In genomic region chr6:101518904-101519701, GRCm38 (mm10) we compare ENCODE assay signal across 10 mouse cellular contexts.
DNase-seq lines count a peak whose midpoint lies in the region; ATAC-seq and TF ChIP-seq lines count a peak whose summit lies in the region.
"Had no signal": no experiment of that assay in that cellular context is flagged by ENCODE, and none has a peak within 500 bp of the region (broad histone marks: within the 10 kb centered on the region; RNA-seq: fewer than 3 reads in every experiment).

No protein-coding gene starts in this region.

- H3K4me3 ChIP-seq in hindbrain, postnatal 0 days (ENCODE audit: low read length) = no peak overlapping the region
- no peak overlapping the region for H3K4me3 ChIP-seq in hindbrain, embryonic 12.5 days
- H3K4me3 ChIP-seq in intestine, embryonic 15.5 days (replicated peaks) = no peak overlapping the region
- H3K4me3 ChIP-seq in limb, embryonic 15.5 days = no peak overlapping the region
- H3K4me3 ChIP-seq: forebrain, embryonic 13.5 days had no signal

- no peaks in the 10 kb centered on the region for H3K4me1 ChIP-seq in hindbrain, postnatal 0 days (ENCODE audit: insufficient read depth, low read length)
- peaks cover 7% of the 10 kb centered on the region; the same call in 1 of the 2 replicates for H3K4me1 ChIP-seq in hindbrain, embryonic 12.5 days
- peaks cover 8% of the 10 kb centered on the region for H3K4me1 ChIP-seq in intestine, embryonic 15.5 days (replicated peaks)
- peaks cover 11% of the 10 kb centered on the region for H3K4me1 ChIP-seq in limb, embryonic 15.5 days
- H3K4me1 ChIP-seq: forebrain, embryonic 13.5 days had no signal

- no peak overlapping the region for H3K4me2 ChIP-seq in hindbrain, postnatal 0 days (ENCODE audit: low read depth, low read length)
- H3K4me2 ChIP-seq in hindbrain, embryonic 12.5 days (replicated peaks) = no peak overlapping the region
- H3K4me2 ChIP-seq in intestine, embryonic 15.5 days (replicated peaks) = no peak overlapping the region; the same call in 1 of the 2 replicates
- H3K4me2 ChIP-seq in limb, embryonic 15.5 days = no peak overlapping the region
- H3K4me2 ChIP-seq: forebrain, embryonic 13.5 days had no signal

- no peak overlapping the region for H3K27ac ChIP-seq in hindbrain, postnatal 0 days
- no peak overlapping the region for H3K27ac ChIP-seq in hindbrain, embryonic 12.5 days
- H3K27ac ChIP-seq in intestine, embryonic 15.5 days = peak overlapping the region; percentile 14; the same call in 1 of the 2 replicates
- H3K27ac ChIP-seq in limb, embryonic 15.5 days = peak overlapping the region; percentile 68
- H3K27ac ChIP-seq: forebrain, embryonic 13.5 days had no signal

- peak; percentile 10; the same call in 1 of the 2 replicates for TF ChIP-seq CTCF in hindbrain, postnatal 0 days (IDR thresholded peaks at IDR 0.05; ENCODE audit: low read depth)

- no peak for ATAC-seq in hindbrain, postnatal 0 days
- no peak for ATAC-seq in hindbrain, embryonic 12.5 days (ENCODE audit: low FRiP score)
- peak; percentile 80 for ATAC-seq in intestine, embryonic 15.5 days
- peak; percentile 58; the same call in 1 of the 2 replicates for ATAC-seq in limb, embryonic 15.5 days (ENCODE audit: insufficient number of reproducible peaks, low FRiP score, low TSS enrichment, low read depth)
- ATAC-seq: forebrain, embryonic 13.5 days; Patski had no signal

- no peaks in the 10 kb centered on the region for H3K36me3 ChIP-seq in hindbrain, postnatal 0 days (ENCODE audit: insufficient read depth, low read length)
- no peaks in the 10 kb centered on the region for H3K36me3 ChIP-seq in hindbrain, embryonic 12.5 days
- H3K36me3 ChIP-seq in intestine, embryonic 15.5 days = no peaks in the 10 kb centered on the region
- H3K36me3 ChIP-seq in limb, embryonic 15.5 days = no peaks in the 10 kb centered on the region

- no peaks in the 10 kb centered on the region for H3K27me3 ChIP-seq in hindbrain, postnatal 0 days (ENCODE audit: insufficient read depth, low read length)
- H3K27me3 ChIP-seq in hindbrain, embryonic 12.5 days = no peaks in the 10 kb centered on the region
- no peaks in the 10 kb centered on the region for H3K27me3 ChIP-seq in intestine, embryonic 15.5 days (replicated peaks)
- no peaks in the 10 kb centered on the region for H3K27me3 ChIP-seq in limb, embryonic 15.5 days
- H3K27me3 ChIP-seq: forebrain, embryonic 13.5 days had no signal

- peak; percentile 19 for DNase-seq in hindbrain, postnatal 0 days (ENCODE audit: low spot score)
- peak; percentile 31 for DNase-seq in embryo, embryonic 9.5 days (ENCODE audit: extremely low spot score)
- DNase-seq in cerebellum, postnatal 36 days = no peak
- no peak for DNase-seq in layer of hippocampus, postnatal 14 days (ENCODE audit: low spot score in 2 of 2)
- DNase-seq: thymus, adult 2 months had no signal

- H3K9ac ChIP-seq in hindbrain, postnatal 0 days (replicated peaks; ENCODE audit: low read length) = no peak overlapping the region
- H3K9ac ChIP-seq in hindbrain, embryonic 12.5 days = no peak overlapping the region
- no peak overlapping the region for H3K9ac ChIP-seq in intestine, embryonic 15.5 days
- H3K9ac ChIP-seq in limb, embryonic 15.5 days = no peak overlapping the region
- H3K9ac ChIP-seq: forebrain, embryonic 13.5 days had no signal

- H3K9me3 ChIP-seq in hindbrain, postnatal 0 days (ENCODE audit: low read length) = no peaks in the 10 kb centered on the region
- H3K9me3 ChIP-seq in hindbrain, embryonic 12.5 days (replicated peaks) = no peaks in the 10 kb centered on the region
- H3K9me3 ChIP-seq in intestine, embryonic 15.5 days = no peaks in the 10 kb centered on the region
- H3K9me3 ChIP-seq in limb, embryonic 15.5 days = no peaks in the 10 kb centered on the region
- H3K9me3 ChIP-seq: forebrain, embryonic 13.5 days had no signal

- WGBS in hindbrain, postnatal 0 days = 55% methylated on average over 9 of the region's 9 CpGs
- WGBS in hindbrain, embryonic 12.5 days = 41% methylated on average over 9 of the region's 9 CpGs
- 37% methylated on average over 9 of the region's 9 CpGs for WGBS in intestine, embryonic 15.5 days
- WGBS in limb, embryonic 15.5 days = 39% methylated on average over 9 of the region's 9 CpGs

Comparison
In these comparisons a context has a peak if more than half of its experiments do, and no peak if none do; other contexts are left out.
1. ATAC-seq: peak in intestine, embryonic 15.5 days (single experiment) and limb, embryonic 15.5 days (single experiment); none in hindbrain, postnatal 0 days (single experiment) and hindbrain, embryonic 12.5 days (single experiment).
2. DNase-seq: peak in hindbrain, postnatal 0 days (single experiment) and embryo, embryonic 9.5 days (single experiment); none in cerebellum, postnatal 36 days (0 of 2) and layer of hippocampus, postnatal 14 days (0 of 2).
3. H3K27ac ChIP-seq: peak in intestine, embryonic 15.5 days (single experiment) and limb, embryonic 15.5 days (single experiment); none in hindbrain, postnatal 0 days (single experiment) and hindbrain, embryonic 12.5 days (single experiment).